Mouse (Mus musculus): ENCODE measurements at regions not wholly inside any gene's neighbourhood (a gene's known extent, or its start where the extent isn't known, plus 50 kb on each side); places are given as distances from the start of the nearest gene placed in this dataset.

DNA sequence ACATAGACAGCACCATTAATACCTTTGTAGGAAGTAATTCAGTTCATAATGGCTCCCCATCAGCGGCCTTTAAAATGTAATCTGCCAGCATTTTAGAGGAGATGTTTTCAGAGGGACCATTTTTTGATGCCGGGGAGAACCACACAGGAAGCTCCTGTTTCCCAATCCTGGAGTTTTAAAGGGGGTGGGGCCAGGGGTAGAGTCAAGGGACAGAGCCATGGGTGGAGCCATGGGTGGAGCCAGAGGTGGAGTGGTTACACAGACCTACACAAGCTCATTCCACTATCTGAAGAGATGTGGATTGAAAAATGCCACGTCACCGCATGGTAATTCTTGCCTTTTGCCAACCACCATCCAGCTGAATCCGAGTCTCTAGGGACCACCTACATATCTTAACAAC is 67.1 kb upstream of the Plcl2 start:
- ATAC-seq, result no peak

DNA sequence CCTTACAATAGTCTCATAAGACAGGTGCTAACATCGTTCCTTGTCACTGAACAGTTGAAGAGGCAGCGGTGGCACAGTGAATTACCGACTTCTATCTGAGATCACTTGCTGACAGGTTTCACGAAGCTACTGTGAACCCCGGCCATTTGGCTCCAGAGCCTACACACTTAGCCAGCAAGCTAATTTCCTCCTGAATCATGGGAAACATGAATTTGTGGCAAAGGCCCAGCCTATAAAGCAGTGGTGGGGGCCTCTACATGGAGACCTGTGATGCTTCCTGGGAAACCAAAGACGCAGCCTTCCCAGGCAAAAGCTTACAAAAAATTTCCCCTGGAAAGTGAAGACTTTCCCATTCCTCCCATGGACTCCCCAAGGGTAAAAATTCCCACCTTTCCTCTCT is 66.3 kb upstream of the Plcl2 start:
- ATAC-seq, result no peak

DNA sequence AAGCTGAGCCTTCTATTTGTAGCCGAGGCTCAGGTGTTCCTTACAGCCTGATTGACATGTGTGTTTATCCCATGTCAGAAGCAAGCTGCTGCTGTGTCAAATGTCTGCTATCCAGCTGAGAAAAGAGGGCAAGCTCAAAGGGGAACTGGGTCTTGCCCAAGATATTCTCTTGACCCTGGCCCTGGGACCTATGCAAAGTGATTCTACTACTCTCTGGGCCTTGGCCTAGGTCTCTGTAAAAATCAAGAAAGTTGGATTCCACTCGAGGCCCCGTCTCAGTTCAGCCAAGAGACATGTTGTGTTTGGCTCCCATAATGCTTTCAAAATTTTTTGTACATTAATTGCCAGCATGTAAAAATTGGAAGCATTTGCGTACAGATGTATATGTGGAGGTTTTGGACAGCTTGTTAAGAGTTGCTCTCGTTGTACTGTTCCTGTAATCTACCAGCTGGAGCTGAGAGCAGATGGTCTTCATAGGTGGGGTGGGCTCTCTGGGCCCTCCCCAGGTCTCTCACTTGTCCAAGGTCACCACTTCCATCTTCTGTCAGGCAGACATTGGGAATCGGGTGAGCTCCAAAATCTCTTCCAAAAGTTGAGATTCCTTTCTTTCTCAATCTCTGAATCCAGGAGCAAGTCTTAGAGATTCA is 65.7 kb upstream of the Plcl2 start:
- no peak for ATAC-seq

DNA sequence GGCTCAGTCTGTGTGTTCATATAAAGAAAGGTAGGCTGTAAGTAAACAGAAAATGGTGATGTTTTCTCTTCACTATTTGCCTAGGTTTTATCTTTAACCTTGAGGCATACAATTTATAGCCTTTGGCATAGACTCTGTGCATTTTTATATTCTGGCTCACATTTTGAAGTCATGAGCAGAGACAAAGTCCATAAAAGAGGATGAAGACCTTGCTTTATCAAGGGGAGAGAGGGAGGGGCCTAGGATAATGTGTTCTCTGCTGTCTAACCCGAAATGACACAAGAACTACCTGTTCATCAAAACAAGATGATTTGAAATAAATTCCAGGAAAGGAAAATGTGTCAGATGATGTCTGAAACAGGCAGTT is 65.2 kb upstream of the Plcl2 start:
- no peak for ATAC-seq

DNA sequence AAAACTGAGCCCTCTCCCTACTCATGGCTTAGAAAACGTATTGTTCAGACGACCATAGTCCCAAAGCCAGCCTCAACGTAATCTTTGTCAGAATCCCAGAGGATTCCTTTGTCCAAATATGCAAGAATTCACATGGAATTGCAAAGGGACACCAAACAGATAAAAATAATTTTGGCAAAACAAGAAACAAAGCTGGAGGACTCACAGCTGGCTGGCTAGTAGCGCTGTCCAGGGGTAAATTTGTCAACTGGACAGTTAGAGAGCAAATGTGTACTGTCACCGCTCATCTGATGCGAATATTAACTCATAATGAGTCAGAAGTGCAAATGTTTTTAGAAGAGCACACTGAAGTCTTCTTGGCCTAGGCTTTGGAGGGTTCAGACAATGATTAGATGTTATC is 60.5 kb upstream of the Plcl2 start:
- no peak for ATAC-seq

DNA sequence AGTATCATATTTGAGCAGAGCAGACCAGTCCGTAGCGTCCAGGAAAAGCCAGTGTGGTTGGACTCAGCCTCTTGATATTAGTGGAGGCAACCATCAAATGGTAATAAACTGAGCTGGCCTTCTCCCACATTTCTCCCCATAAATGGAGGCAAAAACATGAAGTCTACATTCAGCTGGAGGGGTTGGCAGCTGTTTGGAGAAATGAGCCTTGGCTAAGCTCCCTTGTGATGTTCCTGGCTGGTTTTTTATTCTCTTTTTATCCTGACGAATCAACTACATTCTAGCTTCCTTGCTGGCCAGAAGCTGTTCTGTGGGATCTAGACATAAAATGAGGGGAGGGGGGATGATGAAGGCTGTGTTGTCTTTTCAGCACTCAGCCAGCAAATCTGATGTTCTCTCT is 57.6 kb upstream of the Plcl2 start:
- ATAC-seq, result no peak

DNA sequence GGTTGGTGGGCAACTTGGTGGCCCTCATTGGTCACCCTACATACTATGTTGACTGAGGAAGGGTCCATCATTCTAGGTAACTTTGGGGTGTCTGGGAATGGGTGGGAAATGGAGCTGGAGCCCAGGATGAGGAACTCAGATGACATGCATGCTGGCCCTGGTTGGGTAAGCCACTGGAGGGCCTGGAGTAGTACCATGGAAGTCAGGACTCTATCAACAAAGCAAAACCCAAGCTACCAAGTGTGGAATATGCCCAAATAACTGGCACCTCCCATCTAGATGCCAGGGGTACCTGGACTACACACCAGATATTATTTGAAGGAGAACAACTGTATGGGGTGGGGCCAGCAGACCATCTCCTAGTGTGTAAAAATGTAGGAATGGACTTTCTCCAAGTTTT is 55.7 kb upstream of the Plcl2 start:
- ATAC-seq, result no peak

DNA sequence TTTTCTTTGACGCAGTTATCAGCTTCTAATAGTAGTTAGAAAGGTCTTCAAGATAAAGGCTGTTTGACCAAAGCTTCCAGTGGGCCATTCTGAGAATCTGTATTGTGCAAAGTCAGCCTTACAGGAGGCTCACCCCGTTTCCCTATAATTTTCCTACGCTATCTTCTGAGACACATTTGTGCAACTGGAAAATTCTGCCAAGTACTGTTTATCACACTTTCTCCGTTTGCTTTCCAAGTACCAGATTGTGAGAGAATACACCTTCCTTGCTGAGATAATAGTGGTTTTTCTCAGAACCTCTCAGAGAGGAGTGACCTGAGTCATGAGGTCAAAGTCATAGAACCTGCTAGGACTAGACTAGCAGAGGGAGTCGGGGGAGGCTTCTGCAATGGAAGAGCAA is 55.2 kb upstream of the Plcl2 start:
- no peak for ATAC-seq

DNA sequence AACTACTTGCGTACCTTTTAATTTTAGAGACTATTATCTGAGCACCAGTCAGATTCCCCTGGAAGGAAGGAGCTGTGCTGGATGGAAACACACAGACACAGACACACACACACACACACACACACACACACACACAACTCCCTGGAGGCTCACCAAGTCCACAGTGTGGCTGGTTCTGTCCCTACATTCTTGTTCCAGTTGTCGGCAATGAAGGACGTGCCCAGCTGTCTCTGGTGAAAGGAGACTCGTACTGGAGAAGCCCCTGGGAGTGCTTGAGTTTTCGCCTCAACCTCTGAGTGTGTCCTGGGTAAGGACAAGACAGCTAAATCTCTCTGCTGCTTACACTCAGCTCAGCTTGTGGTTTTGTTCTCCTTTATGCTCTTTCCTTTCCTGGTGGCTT is 54.3 kb upstream of the Plcl2 start:
- ATAC-seq, result no peak

DNA sequence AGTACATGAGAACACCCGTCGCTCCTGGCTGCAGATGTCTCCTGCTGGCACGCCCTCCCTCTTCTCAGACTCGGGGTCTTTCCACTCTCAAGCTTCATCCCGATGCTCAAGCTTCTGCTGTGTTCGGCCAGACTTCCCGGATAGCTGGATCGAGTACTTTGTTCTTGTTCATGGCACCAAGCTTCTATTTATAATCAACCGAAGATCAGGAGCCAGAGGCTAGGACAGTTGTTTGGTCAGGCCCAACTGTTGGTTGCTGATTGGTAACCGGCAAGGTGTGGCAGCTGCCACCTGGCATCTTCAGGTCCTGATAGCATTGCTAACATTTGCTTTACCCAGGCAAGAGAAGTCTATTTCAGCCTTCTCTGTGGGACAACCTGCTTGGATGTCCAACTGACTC is 53.5 kb upstream of the Plcl2 start:
- no peak for ATAC-seq

DNA sequence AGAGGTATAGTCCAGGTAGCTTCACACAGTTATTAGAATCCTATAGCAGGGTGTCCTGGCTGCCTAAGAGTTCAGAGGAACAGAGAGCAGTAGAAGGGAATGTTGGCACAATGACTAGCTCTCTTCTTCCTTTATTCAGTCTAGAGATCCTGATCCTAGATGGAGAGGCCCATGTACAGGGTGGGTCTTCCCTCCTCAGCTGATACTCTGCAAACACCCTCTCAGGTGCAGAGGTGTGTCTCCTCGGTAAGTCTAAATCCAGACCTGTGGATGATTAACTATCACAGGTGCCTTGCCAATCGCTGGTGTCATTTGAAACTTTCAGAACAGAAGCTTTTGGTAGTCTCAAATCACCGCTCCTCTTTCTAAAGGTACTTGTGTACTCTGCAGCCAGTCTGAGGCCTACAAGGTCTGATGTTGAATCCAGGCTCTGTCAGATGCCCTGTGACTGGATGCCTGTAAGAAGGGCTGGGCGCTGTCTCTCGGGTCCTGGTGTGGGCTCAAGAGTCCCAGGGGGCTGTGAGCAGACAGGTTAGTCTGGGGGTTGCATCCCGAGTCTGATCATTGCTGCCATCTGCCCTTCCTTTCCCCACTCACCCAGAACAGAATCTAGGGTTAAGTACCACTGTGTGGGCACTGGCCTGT is 52.0 kb upstream of the Plcl2 start:
- ATAC-seq, result no peak

DNA sequence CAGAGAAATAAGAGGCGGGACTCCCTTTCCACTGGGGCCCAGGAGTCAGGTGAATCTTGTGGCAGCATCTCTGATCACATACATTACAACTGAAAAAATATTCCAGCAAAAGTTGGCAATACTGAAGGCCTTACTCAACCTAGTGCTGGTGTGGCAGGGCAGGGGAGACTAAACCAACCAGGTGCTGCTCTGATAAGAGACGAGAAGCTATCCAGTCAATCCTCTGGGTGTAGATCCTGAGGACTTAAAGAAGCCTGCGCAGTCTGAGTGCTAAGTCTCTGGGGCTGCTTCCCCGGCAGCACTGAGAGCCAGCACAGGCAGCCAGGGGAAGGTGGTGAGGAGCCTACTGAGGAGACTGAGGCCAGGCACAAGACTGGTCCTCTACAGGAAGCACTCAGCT is 51.0 kb upstream of the Plcl2 start:
- no peak for ATAC-seq
